Mouse (Mus musculus): ENCODE measurements around the gene Grik3. TPM values are rescaled to one million over a fixed set of nuclear protein-coding genes. Genes with fewer than 3 reads are reported as not detected.

The Grik3 gene
- polyA plus RNA-seq, 2 experiments = 0.61 to 1.9 TPM

DNA sequence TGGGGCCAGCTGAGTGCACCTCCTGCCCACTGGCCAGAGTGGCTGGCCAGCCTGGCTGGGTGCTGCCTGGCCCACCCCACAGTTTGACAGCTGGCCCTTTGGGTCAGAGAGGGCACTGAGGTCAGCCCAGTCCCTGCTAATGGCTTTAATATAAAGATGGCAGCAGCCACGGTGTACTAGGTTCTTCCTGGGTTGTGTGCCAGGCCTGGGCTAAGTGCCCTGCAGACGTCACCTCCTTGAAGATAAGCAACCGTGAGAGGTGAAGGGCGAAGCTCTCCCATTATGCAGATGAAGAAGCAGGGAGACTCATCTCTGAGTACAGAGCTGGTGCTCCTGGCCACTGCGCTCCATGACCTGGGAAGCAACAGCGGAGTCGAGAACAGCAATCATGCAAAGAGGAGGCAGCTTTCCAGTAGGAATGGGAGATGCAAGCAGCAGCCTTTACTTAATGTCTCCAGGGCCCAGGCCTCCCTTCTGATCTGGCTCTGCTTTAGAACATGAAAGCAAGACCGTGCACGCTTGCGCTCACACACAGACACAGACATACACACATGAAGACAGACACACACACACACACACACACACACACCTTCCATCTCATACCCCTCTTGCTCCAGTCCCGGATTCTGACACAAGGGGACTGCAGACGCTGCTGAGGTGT lies 81.3 kb downstream of the Grik3 start:
- H3K4me3 ChIP-seq (replicated peaks; ENCODE audit: low read length) = no peak overlapping the region
- no peaks in the 10 kb centered on the region for H3K9me3 ChIP-seq (ENCODE audit: control insufficient read depth, low read length)
- ATAC-seq (ENCODE audit: low FRiP score, low read depth) (no peak), DNase-seq (ENCODE audit: low spot score) (no peak)
- WGBS = 24% methylated on average over 12 of the region's 12 CpGs
- H3K4me1 ChIP-seq (ENCODE audit: control insufficient read depth, insufficient read depth, low read length) = peaks cover 4% of the 10 kb centered on the region; the same call in 1 of the 2 replicates
- H3K4me2 ChIP-seq (replicated peaks; ENCODE audit: low read depth, low read length, severe bottlenecking) = no peak overlapping the region
- H3K9ac ChIP-seq (ENCODE audit: low read depth, low read length, severe bottlenecking) = no peak overlapping the region
- no peak overlapping the region for H3K27ac ChIP-seq (replicated peaks; ENCODE audit: low read depth, low read length)
- TF ChIP-seq POLR2A (IDR thresholded peaks at IDR 0.05; ENCODE audit: borderline replicate concordance, extremely low read depth, insufficient read depth, insufficient read length) = no peak
- H3K36me3 ChIP-seq (ENCODE audit: control insufficient read depth, insufficient read depth, low read length) = no peaks in the 10 kb centered on the region
- H3K27me3 ChIP-seq (ENCODE audit: control insufficient read depth, insufficient read depth, low read length) = peaks cover 23% of the 10 kb centered on the region; the same call in 1 of the 2 replicates

DNA sequence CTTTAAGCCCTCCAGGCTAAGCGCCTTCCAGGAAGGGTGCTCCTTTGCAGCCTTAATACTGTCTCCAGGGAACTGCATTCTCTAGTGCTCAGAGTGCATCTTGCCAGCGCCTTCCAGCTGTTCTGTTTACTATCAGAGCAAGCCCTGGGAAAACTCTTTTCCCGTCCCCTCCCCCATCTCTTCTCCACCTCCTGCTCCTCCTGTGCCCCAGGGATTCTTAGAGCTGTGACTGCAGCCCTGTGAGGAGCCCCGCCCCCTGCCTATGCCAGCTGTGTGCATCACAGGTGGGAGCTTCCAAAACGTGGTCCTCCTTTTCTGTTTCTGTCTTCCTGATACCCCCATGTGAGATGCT lies 81.8 kb downstream of the Grik3 start:
- no peak for TF ChIP-seq POLR2A (IDR thresholded peaks at IDR 0.05; ENCODE audit: borderline replicate concordance, extremely low read depth, insufficient read depth, insufficient read length)
- Histone ChIP-seq H3K4me3 (replicated peaks; ENCODE audit: low read length) (no peak overlapping the region), H3K9ac (ENCODE audit: low read depth, low read length, severe bottlenecking) (no peak overlapping the region), H3K4me1 (ENCODE audit: control insufficient read depth, insufficient read depth, low read length) (peaks cover 4% of the 10 kb centered on the region; the same call in 1 of the 2 replicates), H3K36me3 (ENCODE audit: control insufficient read depth, insufficient read depth, low read length) (no peaks in the 10 kb centered on the region), H3K27ac (replicated peaks; ENCODE audit: low read depth, low read length) (no peak overlapping the region), H3K9me3 (ENCODE audit: control insufficient read depth, low read length) (no peaks in the 10 kb centered on the region), H3K4me2 (replicated peaks; ENCODE audit: low read depth, low read length, severe bottlenecking) (no peak overlapping the region), H3K27me3 (ENCODE audit: control insufficient read depth, insufficient read depth, low read length) (peaks cover 23% of the 10 kb centered on the region; the same call in 1 of the 2 replicates)
- DNase-seq (ENCODE audit: low spot score) = no peak
- no peak for ATAC-seq (ENCODE audit: low FRiP score, low read depth)
- 3% methylated on average over 5 of the region's 5 CpGs for WGBS

DNA sequence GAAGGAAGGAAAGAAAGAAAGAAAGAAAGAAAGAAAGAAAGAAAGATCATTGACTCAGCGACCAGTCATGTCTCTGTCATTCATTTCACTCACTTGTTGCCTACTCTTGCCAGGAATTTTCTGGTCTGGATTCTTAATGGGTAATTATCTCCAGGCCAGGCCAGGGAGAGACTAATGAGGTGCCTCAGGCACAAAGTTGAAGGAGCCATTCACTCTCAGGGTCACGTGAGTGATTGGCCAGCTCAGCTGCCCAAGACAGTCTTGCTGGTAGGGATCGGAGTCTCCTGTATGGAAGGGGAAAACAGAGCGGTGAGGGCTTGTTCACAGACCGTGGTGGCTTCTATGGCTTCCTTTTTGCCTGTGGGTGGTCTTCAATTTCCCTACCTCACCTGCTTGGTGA lies 82.5 kb downstream of the Grik3 start:
- Histone ChIP-seq H3K4me2 (replicated peaks; ENCODE audit: low read depth, low read length, severe bottlenecking) (no peak overlapping the region), H3K36me3 (ENCODE audit: control insufficient read depth, insufficient read depth, low read length) (no peaks in the 10 kb centered on the region), H3K4me3 (replicated peaks; ENCODE audit: low read length) (no peak overlapping the region), H3K9ac (ENCODE audit: low read depth, low read length, severe bottlenecking) (no peak overlapping the region), H3K27ac (replicated peaks; ENCODE audit: low read depth, low read length) (no peak overlapping the region), H3K9me3 (ENCODE audit: control insufficient read depth, low read length) (no peaks in the 10 kb centered on the region), H3K4me1 (ENCODE audit: control insufficient read depth, insufficient read depth, low read length) (peaks cover 4% of the 10 kb centered on the region; the same call in 1 of the 2 replicates), H3K27me3 (ENCODE audit: control insufficient read depth, insufficient read depth, low read length) (peaks cover 23% of the 10 kb centered on the region; the same call in 1 of the 2 replicates)
- DNase-seq (ENCODE audit: low spot score) = no peak
- no peak for TF ChIP-seq POLR2A (IDR thresholded peaks at IDR 0.05; ENCODE audit: borderline replicate concordance, extremely low read depth, insufficient read depth, insufficient read length)
- no peak for ATAC-seq (ENCODE audit: low FRiP score, low read depth)
- 7% methylated on average over 5 of the region's 5 CpGs for WGBS

DNA sequence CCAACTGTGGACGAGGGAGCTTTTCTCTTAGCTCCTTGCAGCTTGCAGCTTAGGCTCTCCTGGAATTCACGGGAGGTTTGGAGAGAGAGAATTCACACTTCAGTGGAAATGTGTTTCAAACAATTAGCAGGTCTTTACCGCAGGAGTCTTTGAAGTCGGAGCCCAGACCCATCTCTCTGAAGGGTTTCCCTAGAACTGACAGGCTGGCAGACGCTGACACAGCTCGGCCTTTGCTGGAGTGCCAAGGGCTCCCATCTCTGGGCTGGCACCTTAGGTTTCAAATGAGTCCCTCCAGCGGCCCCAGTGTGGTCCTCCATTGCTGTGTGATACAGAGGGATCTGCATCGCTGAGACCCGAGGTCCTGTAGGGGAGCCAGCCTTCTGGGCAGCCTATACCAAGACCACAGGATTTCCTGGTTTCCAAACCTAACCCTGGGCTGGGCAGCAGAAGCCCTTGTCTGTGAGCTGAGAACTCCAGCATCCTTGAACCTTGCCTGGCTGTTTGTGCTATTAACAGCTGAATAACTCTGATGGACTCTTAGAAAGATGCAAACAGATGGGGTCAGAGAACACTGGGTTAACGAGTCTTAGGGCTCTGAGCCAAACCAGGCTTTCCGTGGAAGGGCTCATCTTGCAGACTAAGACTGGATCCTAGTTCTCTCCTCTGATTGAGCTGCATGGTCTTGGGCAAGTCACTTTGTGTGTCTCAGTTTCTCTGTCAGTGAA lies 83.6 kb downstream of the Grik3 start:
- TF ChIP-seq POLR2A (IDR thresholded peaks at IDR 0.05; ENCODE audit: borderline replicate concordance, extremely low read depth, insufficient read depth, insufficient read length) = no peak
- Histone ChIP-seq H3K36me3 (ENCODE audit: control insufficient read depth, insufficient read depth, low read length) (no peaks in the 10 kb centered on the region), H3K4me3 (replicated peaks; ENCODE audit: low read length) (no peak overlapping the region), H3K4me2 (replicated peaks; ENCODE audit: low read depth, low read length, severe bottlenecking) (no peak overlapping the region), H3K27me3 (ENCODE audit: control insufficient read depth, insufficient read depth, low read length) (peaks cover 23% of the 10 kb centered on the region; the same call in 1 of the 2 replicates), H3K9ac (ENCODE audit: low read depth, low read length, severe bottlenecking) (no peak overlapping the region), H3K4me1 (ENCODE audit: control insufficient read depth, insufficient read depth, low read length) (peaks cover 4% of the 10 kb centered on the region; the same call in 1 of the 2 replicates), H3K9me3 (ENCODE audit: control insufficient read depth, low read length) (no peaks in the 10 kb centered on the region), H3K27ac (replicated peaks; ENCODE audit: low read depth, low read length) (no peak overlapping the region)
- DNase-seq (ENCODE audit: low spot score) = no peak
- 11% methylated on average over 11 of the region's 11 CpGs for WGBS
- no peak for ATAC-seq (ENCODE audit: low FRiP score, low read depth)

DNA sequence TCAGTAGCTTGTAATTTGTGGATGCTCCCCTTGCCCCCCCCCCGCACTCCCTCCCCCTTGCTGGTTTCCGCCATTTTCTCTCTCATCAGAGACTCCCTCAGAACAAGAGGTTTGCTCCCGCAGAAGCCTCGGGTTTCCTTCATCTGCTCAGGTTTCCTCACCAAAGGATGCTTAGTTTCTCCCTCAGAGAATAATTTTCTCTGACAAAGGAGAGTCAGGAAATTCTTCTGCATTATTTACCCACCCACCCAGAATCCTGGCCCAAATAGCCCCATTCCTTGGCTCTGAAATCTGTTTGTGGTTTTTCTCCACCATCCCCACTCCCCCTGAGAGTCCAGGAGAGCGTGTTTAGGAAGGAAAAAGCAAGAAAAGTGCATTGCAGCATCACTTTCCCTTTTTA lies 89.8 kb downstream of the Grik3 start:
- H3K36me3 ChIP-seq (ENCODE audit: control insufficient read depth, insufficient read depth, low read length) = no peaks in the 10 kb centered on the region
- no peak overlapping the region for H3K9ac ChIP-seq (ENCODE audit: low read depth, low read length, severe bottlenecking)
- WGBS = 40% methylated on average over 5 of the region's 5 CpGs
- no peaks in the 10 kb centered on the region for H3K9me3 ChIP-seq (ENCODE audit: control insufficient read depth, low read length)
- DNase-seq (ENCODE audit: low spot score) (no peak), ATAC-seq (ENCODE audit: low FRiP score, low read depth) (no peak)
- H3K27ac ChIP-seq (replicated peaks; ENCODE audit: low read depth, low read length) = no peak overlapping the region
- no peak overlapping the region for H3K4me2 ChIP-seq (replicated peaks; ENCODE audit: low read depth, low read length, severe bottlenecking)
- TF ChIP-seq POLR2A (IDR thresholded peaks at IDR 0.05; ENCODE audit: borderline replicate concordance, extremely low read depth, insufficient read depth, insufficient read length) = no peak
- H3K4me1 ChIP-seq (ENCODE audit: control insufficient read depth, insufficient read depth, low read length) = no peaks in the 10 kb centered on the region
- H3K4me3 ChIP-seq (replicated peaks; ENCODE audit: low read length) = no peak overlapping the region
- H3K27me3 ChIP-seq (ENCODE audit: control insufficient read depth, insufficient read depth, low read length) = no peaks in the 10 kb centered on the region
